Comparison of ENCODE assay signal across 17 mouse cellular contexts in the genomic region with DNA sequence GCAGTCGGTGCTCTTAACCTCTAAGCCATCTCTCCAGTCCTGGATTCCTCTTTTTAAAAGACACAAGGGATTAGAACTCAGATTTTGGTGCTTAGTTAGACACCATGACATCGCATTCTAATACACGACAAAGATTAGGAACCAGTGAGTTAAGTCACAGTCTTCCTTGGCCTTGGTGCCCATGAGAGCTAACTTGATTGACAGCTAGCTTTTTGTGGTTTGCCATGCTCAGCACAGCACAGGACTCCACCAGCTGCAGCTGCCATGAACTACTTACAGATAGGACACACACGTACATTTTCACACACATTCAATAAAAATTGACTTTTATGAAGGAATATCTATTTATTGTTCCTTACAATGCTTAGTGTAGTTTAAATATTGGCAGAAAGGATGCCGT.
A peak's percentile ranks its signal among the peaks of the same experiment; 100 is the strongest.
DNase-seq lines count a peak whose midpoint lies in the region; ATAC-seq lines count a peak whose summit lies in the region.
"Had no signal": no experiment of that assay in that cellular context is flagged by ENCODE, and none has a peak within 500 bp of the region (broad histone marks: within the 10 kb centered on the region; RNA-seq: fewer than 3 reads in every experiment).

No protein-coding gene starts in this region.

- ATAC-seq in hematopoietic stem cell, adult 5-6 weeks (replicated peaks in 1 of 2; ENCODE audit: insufficient read depth in 1 of 2, low FRiP score in 2 of 2, low TSS enrichment in 1 of 2, low read depth in 1 of 2, poor library complexity in 2 of 2, severe bottlenecking in 2 of 2) = peak; percentile 28 to 40; a peak in 2 of 4 replicates
- peak; percentile 54; the same call in 1 of the 2 replicates for ATAC-seq in megakaryocyte-erythroid progenitor cell, adult 5-6 weeks (replicated peaks; ENCODE audit: low FRiP score, low TSS enrichment, poor library complexity, severe bottlenecking)
- ATAC-seq: forebrain, embryonic 14.5 days; forebrain, embryonic 16.5 days had no signal

- DNase-seq in thymus, postnatal 0 days (ENCODE audit: low spot score) = peak; percentile 63
- DNase-seq in thymus, postnatal 14 days = no peak
- DNase-seq in adrenal gland, postnatal 14 days = no peak
- DNase-seq in left cerebral cortex, adult 11 months (ENCODE audit: low spot score) = no peak
- DNase-seq: adrenal gland, adult 2 months; adrenal gland, postnatal 10 days; adrenal gland, postnatal 36 days; cerebellum, adult 11-12 months; cerebellum, adult 2 months; cerebellum, adult 9-10 months; cerebellum, postnatal 10 days; cerebellum, postnatal 25 days; embryo, embryonic 11 days had no signal
